Mouse (Mus musculus): ENCODE results near the gene Hapln2. TPM values are rescaled to one million over a fixed set of nuclear protein-coding genes. Genes with fewer than 3 reads are reported as not detected.

Hapln2 gene
- polyA plus RNA-seq, 1 experiment from 2014 or later: 0.10 TPM

GRCm38 (mm10) chr3:87974381-87974987 is 52.9 kb downstream of the Hapln2 start:
- H3K4me3 ChIP-seq (replicated peaks): peak overlapping the region; percentile 53; the same call in 1 of the 2 replicates

GRCm38 (mm10) chr3:87973593-87974380 is 53.6 kb downstream of the Hapln2 start:
- Histone ChIP-seq H3K4me3 (replicated peaks) (peak overlapping the region; percentile 53), H3K9ac (replicated peaks) (peak overlapping the region; percentile 46), H3K27ac (no peak overlapping the region), H3K4me1 (replicated peaks) (peaks cover 48% of the 10 kb centered on the region), H3K36me3 (peaks cover 3% of the 10 kb centered on the region; the same call in 1 of the 2 replicates), H3K4me2 (peak overlapping the region; percentile 94), H3K27me3 (peaks cover 46% of the 10 kb centered on the region), H3K9me3 (no peaks in the 10 kb centered on the region)
- 34% methylated on average over 14 of the region's 14 CpGs for WGBS
- ATAC-seq (ENCODE audit: insufficient number of reproducible peaks, insufficient read depth, low FRiP score, low TSS enrichment, low read depth): no peak

More at GRCm38 (mm10) chr3:87974381-87974987, 52.9 kb downstream of the Hapln2 start:
- H3K4me2 ChIP-seq: peak overlapping the region; percentile 94; the same call in 1 of the 2 replicates
- H3K9me3 ChIP-seq: no peaks in the 10 kb centered on the region
- H3K9ac ChIP-seq (replicated peaks): peak overlapping the region; percentile 46; the same call in 1 of the 2 replicates
- H3K4me1 ChIP-seq (replicated peaks): peaks cover 48% of the 10 kb centered on the region
- H3K27ac ChIP-seq: no peak overlapping the region
- ATAC-seq (ENCODE audit: insufficient number of reproducible peaks, insufficient read depth, low FRiP score, low TSS enrichment, low read depth): no peak
- peaks cover 3% of the 10 kb centered on the region; the same call in 1 of the 2 replicates for H3K36me3 ChIP-seq
- peaks cover 46% of the 10 kb centered on the region for H3K27me3 ChIP-seq
- 19% methylated on average over 12 of the region's 12 CpGs for WGBS

- no peak for ATAC-seq (ENCODE audit: insufficient number of reproducible peaks, insufficient read depth, low FRiP score, low TSS enrichment, low read depth)
- H3K4me3 ChIP-seq (replicated peaks): peak overlapping the region; percentile 53
- WGBS: 26% methylated on average over 5 of the region's 5 CpGs
- no peaks in the 10 kb centered on the region for H3K9me3 ChIP-seq
- peaks cover 50% of the 10 kb centered on the region for H3K27me3 ChIP-seq
- no peak overlapping the region; the same call in 1 of the 2 replicates for H3K9ac ChIP-seq (replicated peaks)
- H3K4me1 ChIP-seq (replicated peaks): peaks cover 48% of the 10 kb centered on the region
- peak overlapping the region; percentile 94 for H3K4me2 ChIP-seq
- H3K36me3 ChIP-seq: peaks cover 3% of the 10 kb centered on the region; the same call in 1 of the 2 replicates
- H3K27ac ChIP-seq: 0 out of 2 replicates have a peak overlapping the region, but pooled peaks have one; percentile 0
Observed at GRCm38 (mm10) chr3:87972776-87973175, 54.6 kb downstream of the Hapln2 start.

GRCm38 (mm10) chr3:87972203-87972664 is 55.1 kb downstream of the Hapln2 start:
- H3K27ac ChIP-seq: 0 out of 2 replicates have a peak overlapping the region, but pooled peaks have one; percentile 35
- peak; percentile 21; the same call in 1 of the 2 replicates for ATAC-seq (ENCODE audit: insufficient number of reproducible peaks, insufficient read depth, low FRiP score, low TSS enrichment, low read depth)
- peaks cover 3% of the 10 kb centered on the region; the same call in 1 of the 2 replicates for H3K36me3 ChIP-seq
- 6% methylated on average over 8 of the region's 8 CpGs for WGBS
- H3K9ac ChIP-seq (replicated peaks): peak overlapping the region; percentile 65
- H3K4me3 ChIP-seq (replicated peaks): peak overlapping the region; percentile 53
- peak overlapping the region; percentile 94 for H3K4me2 ChIP-seq
- H3K9me3 ChIP-seq: no peaks in the 10 kb centered on the region
- peaks cover 48% of the 10 kb centered on the region for H3K4me1 ChIP-seq (replicated peaks)
- H3K27me3 ChIP-seq: peaks cover 50% of the 10 kb centered on the region

Other genes with a start within 250 kb of the Hapln2 start
- 1.5 and 5.1 TPM in 2 replicates for gene Ntrk1, start 232.4 kb downstream of the Hapln2 start, polyA plus RNA-seq (2016; fragmentation: Nextera tagmentation; extraction: Ambion mirVana)
- 0.40 and 0.44 TPM in 2 replicates for gene Insrr, start 230.6 kb downstream of the Hapln2 start, polyA plus RNA-seq (2016; fragmentation: Nextera tagmentation; extraction: Ambion mirVana)
- 12.0 and 14.2 TPM in 2 replicates for gene Pear1, start 203.3 kb downstream of the Hapln2 start, polyA plus RNA-seq (2016; fragmentation: Nextera tagmentation; extraction: Ambion mirVana)
- gene Sh2d2a, start 180.8 kb downstream of the Hapln2 start, polyA plus RNA-seq (2016; fragmentation: Nextera tagmentation; extraction: Ambion mirVana): not detected in 2 replicates
- 15.8 and 16.2 TPM in 2 replicates for gene Prcc, start 142.0 kb downstream of the Hapln2 start, polyA plus RNA-seq (2016; fragmentation: Nextera tagmentation; extraction: Ambion mirVana)
- gene Hdgf, start 121.3 kb downstream of the Hapln2 start, polyA plus RNA-seq (2016; fragmentation: Nextera tagmentation; extraction: Ambion mirVana): 286 and 294 TPM in 2 replicates
- gene Mrpl24, start 108.1 kb downstream of the Hapln2 start, polyA plus RNA-seq (2016; fragmentation: Nextera tagmentation; extraction: Ambion mirVana): 80.4 and 85.9 TPM in 2 replicates
- gene Isg20l2, start 97.3 kb downstream of the Hapln2 start, polyA plus RNA-seq (2016; fragmentation: Nextera tagmentation; extraction: Ambion mirVana): 83.2 and 86.4 TPM in 2 replicates
- gene Rrnad1, start 96.9 kb downstream of the Hapln2 start, polyA plus RNA-seq (2016; fragmentation: Nextera tagmentation; extraction: Ambion mirVana): 22.4 and 26.5 TPM in 2 replicates
- 614 and 667 TPM in 2 replicates for gene Crabp2, start 78.9 kb downstream of the Hapln2 start, polyA plus RNA-seq (2016; fragmentation: Nextera tagmentation; extraction: Ambion mirVana)
- gene Nes, start 56.5 kb downstream of the Hapln2 start, polyA plus RNA-seq (2016; fragmentation: Nextera tagmentation; extraction: Ambion mirVana): 29.4 and 32.5 TPM in 2 replicates
- 0.13 and 0.65 TPM in 2 replicates for gene Bcan, start 27.4 kb downstream of the Hapln2 start, polyA plus RNA-seq (2016; fragmentation: Nextera tagmentation; extraction: Ambion mirVana)
- 30.8 and 31.1 TPM in 2 replicates for gene Gpatch4, start 15.5 kb upstream of the Hapln2 start, polyA plus RNA-seq (2016; fragmentation: Nextera tagmentation; extraction: Ambion mirVana)
- gene Naxe, start 30.9 kb upstream of the Hapln2 start, polyA plus RNA-seq (2016; fragmentation: Nextera tagmentation; extraction: Ambion mirVana): 179 and 185 TPM in 2 replicates
- gene Ttc24, start 50.7 kb upstream of the Hapln2 start, polyA plus RNA-seq (2016; fragmentation: Nextera tagmentation; extraction: Ambion mirVana): not detected in 2 replicates
- gene Iqgap3, start 54.4 kb upstream of the Hapln2 start, polyA plus RNA-seq (2016; fragmentation: Nextera tagmentation; extraction: Ambion mirVana): 24.3 and 25.6 TPM in 2 replicates
- 12.1 and 14.3 TPM in 2 replicates for gene Mef2d, start 114.8 kb upstream of the Hapln2 start, polyA plus RNA-seq (2016; fragmentation: Nextera tagmentation; extraction: Ambion mirVana)
- gene Rhbg, start 227.1 kb upstream of the Hapln2 start, polyA plus RNA-seq (2016; fragmentation: Nextera tagmentation; extraction: Ambion mirVana): 1.3 TPM in 2 replicates